Mouse (Mus musculus) lung, embryonic 16.5 days (tissue): Measurements from ENCODE around the gene Pagr1b. TPM values are rescaled to one million over a fixed set of nuclear protein-coding genes. Genes with fewer than 3 reads are reported as not detected.

ENCODE experiments used
- microRNA-seq: library from miRNA; unstranded; fragments of <30 nt; microRNA quantifications from one replicate; pipeline ENCODE4, GENCODE M21; 2016
- polyA plus RNA-seq: library from polyadenylated mRNA; unstranded; fragments of >200 nt; fragmentation: Nextera tagmentation; extraction: Ambion mirVana; gene quantifications from 2 replicates; pipeline ENCODE4 v1.2.1, GENCODE M21; 2015

Pagr1b gene
- polyA plus RNA-seq, 1 experiment from 2014 or later, result 0.62 TPM

Small RNAs within 50 kb of the gene (microRNA-seq; reads per million reads assigned to microRNA genes)
- gene Gm44343, result not detected

Other genes starting within 250 kb of the Pagr1b start
- gene Ypel3, start 239.5 kb downstream of the Pagr1b start, polyA plus RNA-seq, result 111 and 123 TPM in 2 replicates
- 0.25 and 0.68 TPM in 2 replicates for gene Tbx6, start 235.0 kb downstream of the Pagr1b start, polyA plus RNA-seq
- gene Ppp4c, start 224.0 kb downstream of the Pagr1b start, polyA plus RNA-seq, result 232 and 243 TPM in 2 replicates
- 0.36 and 0.38 TPM in 2 replicates for gene Fam57b, start 218.8 kb downstream of the Pagr1b start, polyA plus RNA-seq
- not detected in 2 replicates for gene 4930451I11Rik, start 184.8 kb downstream of the Pagr1b start, polyA plus RNA-seq
- gene Doc2a, start 169.1 kb downstream of the Pagr1b start, polyA plus RNA-seq, result 0.49 and 0.63 TPM in 2 replicates
- gene Hirip3, start 154.5 kb downstream of the Pagr1b start, polyA plus RNA-seq, result 30.3 and 32.3 TPM in 2 replicates
- gene Ino80e, start 154.1 kb downstream of the Pagr1b start, polyA plus RNA-seq, result 76.5 and 89.3 TPM in 2 replicates
- gene Taok2, start 131.8 kb downstream of the Pagr1b start, polyA plus RNA-seq, result 55.8 and 58.3 TPM in 2 replicates
- gene Tmem219, start 93.6 kb downstream of the Pagr1b start, polyA plus RNA-seq, result 28.4 and 30.8 TPM in 2 replicates
- 11.7 and 12.3 TPM in 2 replicates for gene Kctd13, start 87.6 kb downstream of the Pagr1b start, polyA plus RNA-seq
- gene Asphd1, start 66.9 kb downstream of the Pagr1b start, polyA plus RNA-seq, result 0.14 and 0.20 TPM in 2 replicates
- 0.36 and 0.63 TPM in 2 replicates for gene Sez6l2, start 65.9 kb downstream of the Pagr1b start, polyA plus RNA-seq
- gene Cdipt, start 40.6 kb downstream of the Pagr1b start, polyA plus RNA-seq, result 119 and 122 TPM in 2 replicates
- gene Cdiptos, start 40.4 kb downstream of the Pagr1b start, polyA plus RNA-seq, result 0.89 and 2.1 TPM in 2 replicates
- 14.9 and 17.9 TPM in 2 replicates for gene Mvp, start 1.9 kb downstream of the Pagr1b start, polyA plus RNA-seq
- 45.9 and 67.2 TPM in 2 replicates for gene Pagr1a, start 868 bp upstream of the Pagr1b start, polyA plus RNA-seq
- 39.1 and 63.1 TPM in 2 replicates for gene Gm42742, start 4.6 kb upstream of the Pagr1b start, polyA plus RNA-seq
- gene Prrt2, start 4.7 kb upstream of the Pagr1b start, polyA plus RNA-seq, result 4.5 TPM in 2 replicates
- gene Maz, start 10.6 kb upstream of the Pagr1b start, polyA plus RNA-seq, result 38.6 and 46.1 TPM in 2 replicates
- 140 and 153 TPM in 2 replicates for gene Kif22, start 26.0 kb upstream of the Pagr1b start, polyA plus RNA-seq
- 7.1 TPM in 1 of 2 replicates, not detected in the other for gene Zg16, start 70.8 kb upstream of the Pagr1b start, polyA plus RNA-seq
- 11.5 and 12.8 TPM in 2 replicates for gene AI467606, start 74.9 kb upstream of the Pagr1b start, polyA plus RNA-seq
- gene Qprt, start 105.7 kb upstream of the Pagr1b start, polyA plus RNA-seq, result 0.43 and 1.2 TPM in 2 replicates
- gene Spn, start 121.3 kb upstream of the Pagr1b start, polyA plus RNA-seq, result 0.44 and 0.70 TPM in 2 replicates
- 53.9 and 54.0 TPM in 2 replicates for gene Cd2bp2, start 179.6 kb upstream of the Pagr1b start, polyA plus RNA-seq
- 20.5 and 23.8 TPM in 2 replicates for gene Tbc1d10b, start 192.0 kb upstream of the Pagr1b start, polyA plus RNA-seq
- 47.4 and 105 TPM in 2 replicates for gene Mylpf, start 192.4 kb upstream of the Pagr1b start, polyA plus RNA-seq
- gene Zfp553, start 216.6 kb upstream of the Pagr1b start, polyA plus RNA-seq, result 27.7 and 32.3 TPM in 2 replicates
- gene Sept1, start 216.6 kb upstream of the Pagr1b start, polyA plus RNA-seq, result 23.2 and 23.4 TPM in 2 replicates
- 36.9 and 48.7 TPM in 2 replicates for gene Zfp771, start 227.8 kb upstream of the Pagr1b start, polyA plus RNA-seq
- gene Dctpp1, start 244.2 kb upstream of the Pagr1b start, polyA plus RNA-seq, result 138 and 147 TPM in 2 replicates